Mouse (Mus musculus) bone marrow, adult 2 months (tissue): ENCODE measurements around the gene Slc26a3.

Source experiments
- CTCF ChIP-seq: fragments of 200-500 bp; IDR thresholded peaks from 2 replicates; pipeline ENCODE4 v1.5.1; 2011; ENCODE audit warnings: low read length, control low read depth; ENCODE audit not compliant: control insufficient read depth, insufficient read depth
- POLR2A ChIP-seq: fragments of 200-500 bp; IDR thresholded peaks from 2 replicates; pipeline ENCODE4 v1.6.1; 2011; ENCODE audit warnings: low read depth, mild to moderate bottlenecking, control low read depth, low read length, borderline replicate concordance; ENCODE audit not compliant: control insufficient read depth

DNA sequence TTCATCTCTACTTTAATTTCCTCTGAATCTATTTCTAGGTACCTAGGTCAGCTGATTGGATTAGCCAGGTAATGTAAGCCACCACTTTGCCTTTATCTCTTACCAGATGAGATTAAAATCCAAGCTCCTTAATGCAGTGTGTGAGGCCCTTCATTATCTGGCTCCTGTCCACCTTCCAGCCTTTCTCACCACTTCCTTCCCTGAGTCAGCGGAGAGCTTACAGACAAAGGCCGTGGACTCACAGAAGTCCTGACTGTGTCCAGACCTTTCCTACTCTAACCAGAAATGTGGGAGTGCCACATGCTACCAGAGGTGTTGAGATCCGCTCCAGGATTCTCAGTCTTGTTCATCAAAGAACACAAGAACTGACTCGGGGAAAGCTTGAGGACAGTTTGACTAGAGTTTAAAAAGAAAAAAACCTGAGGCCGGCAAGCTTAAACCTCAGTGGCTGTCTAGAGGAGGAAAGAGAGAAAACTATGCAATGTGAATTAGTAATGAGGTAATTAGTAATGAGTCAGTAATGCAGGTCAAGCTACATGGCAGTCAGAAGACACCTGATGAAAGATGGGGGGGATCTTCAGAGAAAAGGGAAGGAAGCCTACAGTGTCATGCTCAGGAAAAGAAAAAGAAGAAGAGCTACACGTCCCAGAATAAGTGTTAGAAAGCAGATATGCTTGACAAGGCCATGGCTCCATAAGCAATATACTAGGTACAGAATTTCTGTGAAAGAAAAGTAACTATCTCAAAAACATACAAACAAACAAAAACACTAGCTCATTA, 123.2 kb downstream of the Slc26a3 start:
- TF ChIP-seq POLR2A: no peak
- TF ChIP-seq CTCF: no peak
